Mouse (Mus musculus) liver, postnatal 0 days (tissue): Measurements from ENCODE around the gene Nav2.

Experiments used
- CTCF ChIP-seq: sonication (generic); IDR thresholded peaks from 2 replicates; pipeline ENCODE4 v1.5.1; 2016; ENCODE audit warnings: antibody characterized with exemption, low read depth
- EP300 ChIP-seq: IDR thresholded peaks from 2 replicates; pipeline ENCODE4 v1.6.1; 2016; ENCODE audit warnings: antibody characterized with exemption, low read depth, mild to moderate bottlenecking

GRCm38 (mm10) chr7:48891029-48891428 lies 17.5 kb upstream of the Nav2 start:
- TF ChIP-seq CTCF, result no peak
- TF ChIP-seq EP300, result no peak
